Mouse (Mus musculus): ENCODE data around the gene Il3ra. TPM values are rescaled to one million over a fixed set of nuclear protein-coding genes. Genes with fewer than 3 reads are reported as not detected.

The Il3ra gene
- polyA plus RNA-seq, 1 experiment = 12.0 TPM

- no peak overlapping the region for H3K27ac ChIP-seq (ENCODE audit: insufficient read depth, low read depth, low read length)
- no peak overlapping the region for H3K4me3 ChIP-seq (ENCODE audit: insufficient read depth, low read depth, low read length)
- no peaks in the 10 kb centered on the region for H3K4me1 ChIP-seq (ENCODE audit: control insufficient read depth, insufficient read depth, low read length)
- TF ChIP-seq CTCF (conservative IDR thresholded peaks at IDR 0.05; ENCODE audit: insufficient read depth, insufficient read length, low read depth, low read length) = no peak
- no peak for TF ChIP-seq POLR2A (IDR thresholded peaks at IDR 0.05; ENCODE audit: low read depth, low read length)
- no peak for DNase-seq
- H3K27me3 ChIP-seq (replicated peaks; ENCODE audit: control insufficient read depth, insufficient read depth, low read length) = no peaks in the 10 kb centered on the region
- H3K36me3 ChIP-seq (ENCODE audit: control insufficient read depth, insufficient read depth, low read length) = no peaks in the 10 kb centered on the region
- 74% methylated on average over 1 of the region's 1 CpGs for WGBS
Measured at GRCm38 (mm10) chr14:14395535-14395934, 49.5 kb downstream of the Il3ra start.

- Histone ChIP-seq H3K27me3 (replicated peaks; ENCODE audit: control insufficient read depth, insufficient read depth, low read length) (no peaks in the 10 kb centered on the region), H3K36me3 (ENCODE audit: control insufficient read depth, insufficient read depth, low read length) (no peaks in the 10 kb centered on the region), H3K27ac (ENCODE audit: insufficient read depth, low read depth, low read length) (no peak within 1 kb of the TSS), H3K4me3 (ENCODE audit: insufficient read depth, low read depth, low read length) (no peak within 1 kb of the TSS), H3K4me1 (ENCODE audit: control insufficient read depth, insufficient read depth, low read length) (no peaks in the 10 kb centered on the region)
- DNase-seq = no peak
- TF ChIP-seq CTCF (conservative IDR thresholded peaks at IDR 0.05; ENCODE audit: insufficient read depth, insufficient read length, low read depth, low read length) = no peak
- TF ChIP-seq POLR2A (IDR thresholded peaks at IDR 0.05; ENCODE audit: low read depth, low read length) = no peak
- 74% methylated on average over 2 of the region's 2 CpGs for WGBS
Measured at GRCm38 (mm10) chr14:14400998-14401397, 54.9 kb downstream of the Il3ra start, which contains the start of gene Olfr721-ps1. Gene Olfr721-ps1 (plus strand): TSS chr14:14401298.

Other genes starting within 250 kb of the Il3ra start
- 30.1 and 40.4 TPM in 2 replicates for gene Psmd6, start 225.3 kb upstream of the Il3ra start, polyA plus RNA-seq (2012; rRNA removed)
- not detected in 2 replicates for gene Olfr720, start 159.4 kb upstream of the Il3ra start, polyA plus RNA-seq (2012; rRNA removed)
- gene Olfr31, start 23.4 kb upstream of the Il3ra start, polyA plus RNA-seq (2012; rRNA removed) = not detected in 2 replicates
- not detected in 2 replicates for gene Olfr721-ps1, start 55.0 kb downstream of the Il3ra start, polyA plus RNA-seq (2012; rRNA removed)